Mouse (Mus musculus) midbrain, embryonic 14.5 days (tissue): ENCODE results near the gene Wnt4. TPM values are rescaled to one million over a fixed set of nuclear protein-coding genes. Genes with fewer than 3 reads are reported as not detected.

Experiments used
- ATAC-seq: fragments of 200-750 bp; cut with Nextera tagmentation; 2 replicates; pipeline ENCODE4 v1.8.0; 2017; ENCODE audit warnings: moderate number of reproducible peaks, moderate library complexity; ENCODE audit not compliant: low FRiP score, low TSS enrichment
- DNase-seq: peaks from one replicate; pipeline ENCODE4 v3.0.0-alpha.2; 2015
- H3K27ac ChIP-seq: fragments of 300-500 bp; sonication (generic); replicated peaks from 2 replicates; pipeline ENCODE4 v1.5.1; 2014; ENCODE audit warnings: mild to moderate bottlenecking, low read depth, low read length, moderate library complexity
- H3K27me3 ChIP-seq: fragments of 300-500 bp; sonication (generic); 2 replicates; pipeline ENCODE4 v1.6.1; 2014; ENCODE audit warnings: low read length, control low read depth, mixed read lengths; ENCODE audit not compliant: control insufficient read depth, insufficient read depth
- H3K36me3 ChIP-seq: fragments of 300-500 bp; sonication (generic); 2 replicates; pipeline ENCODE4 v1.6.1; 2014; ENCODE audit warnings: low read length, control low read depth; ENCODE audit not compliant: control insufficient read depth, insufficient read depth
- H3K4me1 ChIP-seq: fragments of 300-500 bp; sonication (generic); 2 replicates; pipeline ENCODE4 v1.6.1; 2014; ENCODE audit warnings: mild to moderate bottlenecking, antibody characterized with exemption, low read length, control low read depth; ENCODE audit not compliant: control insufficient read depth, insufficient read depth
- H3K4me2 ChIP-seq: fragments of 300-500 bp; sonication (generic); 2 replicates; pipeline ENCODE4 v1.6.1; 2014; ENCODE audit warnings: mild to moderate bottlenecking, low read length, moderate library complexity
- H3K4me3 ChIP-seq: fragments of 300-500 bp; sonication (generic); replicated peaks from 2 replicates; pipeline ENCODE4 v1.5.1; 2014; ENCODE audit warnings: low read depth, low read length
- H3K9ac ChIP-seq: fragments of 300-500 bp; sonication (generic); replicated peaks from 2 replicates; pipeline ENCODE4 v1.6.1; 2014; ENCODE audit warnings: mild to moderate bottlenecking, low read length, moderate library complexity
- H3K9me3 ChIP-seq: fragments of 300-500 bp; sonication (generic); 2 replicates; pipeline ENCODE4 v1.6.1; 2016; ENCODE audit warnings: low read length, control low read depth, mixed read lengths; ENCODE audit not compliant: control insufficient read depth
- WGBS: fragments of 180-500 bp; shearing (Covaris S2); extraction: QIAGEN DNeasy Blood & Tissue Kit; methylation state at CpG from one replicate; pipeline ENCODE4 v1.1.7; 2014; 5-methylcytosine and 5-hydroxymethylcytosine counted together
- polyA plus RNA-seq: library from polyadenylated mRNA; unstranded; fragments of >200 nt; fragmentation: Nextera tagmentation; extraction: Ambion mirVana; gene quantifications from 2 replicates; pipeline ENCODE4 v1.2.1, GENCODE M21; 2014

Wnt4 gene
- 0.94 and 1.4 TPM in 2 replicates for polyA plus RNA-seq

GRCm38 (mm10) chr4:137277166-137277513 is at the start of gene Wnt4:
TSS of gene Wnt4 (plus strand) at chr4:137277489.
- H3K9ac ChIP-seq: peak within 1 kb of the TSS; percentile 58
- DNase-seq (peak; percentile 73), ATAC-seq (0 out of 2 replicates have a peak, but pooled peaks have one; percentile 53)
- peaks cover 54% of the 10 kb centered on the region for H3K27me3 ChIP-seq
- peak within 1 kb of the TSS; percentile 87 for H3K4me2 ChIP-seq
- H3K9me3 ChIP-seq: no peaks in the 10 kb centered on the region
- under 1% methylated on average over 37 of the region's 45 CpGs for WGBS
- no peaks in the 10 kb centered on the region for H3K36me3 ChIP-seq
- H3K4me1 ChIP-seq: peaks cover 19% of the 10 kb centered on the region
- H3K4me3 ChIP-seq: peak within 1 kb of the TSS; percentile 44
- H3K27ac ChIP-seq: 0 out of 2 replicates have a peak within 1 kb of the TSS, but pooled peaks have one; percentile 20

- Histone ChIP-seq H3K36me3 (no peaks in the 10 kb centered on the region), H3K4me1 (no peaks in the 10 kb centered on the region), H3K9ac (no peak overlapping the region), H3K9me3 (no peaks in the 10 kb centered on the region), H3K4me2 (no peak overlapping the region), H3K27ac (no peak overlapping the region), H3K4me3 (no peak overlapping the region), H3K27me3 (no peaks in the 10 kb centered on the region)
- DNase-seq (no peak), ATAC-seq (no peak)
- WGBS: 80% methylated on average over 15 of the region's 15 CpGs
These were observed 48.6 kb upstream of the Wnt4 start for GRCm38 (mm10) chr4:137228566-137229115.

GRCm38 (mm10) chr4:137231494-137232470 is 45.5 kb upstream of the Wnt4 start:
- Histone ChIP-seq H3K9me3 (no peaks in the 10 kb centered on the region), H3K27me3 (no peaks in the 10 kb centered on the region), H3K27ac (no peak overlapping the region), H3K9ac (no peak overlapping the region), H3K4me2 (no peak overlapping the region), H3K4me3 (no peak overlapping the region), H3K36me3 (no peaks in the 10 kb centered on the region), H3K4me1 (no peaks in the 10 kb centered on the region)
- WGBS: 81% methylated on average over 16 of the region's 16 CpGs
- ATAC-seq: no peak
- peak; percentile 49 for DNase-seq

- WGBS: 66% methylated on average over 5 of the region's 5 CpGs
- Histone ChIP-seq H3K4me1 (no peaks in the 10 kb centered on the region), H3K36me3 (no peaks in the 10 kb centered on the region), H3K9ac (no peak overlapping the region), H3K4me2 (no peak overlapping the region), H3K27me3 (no peaks in the 10 kb centered on the region), H3K4me3 (no peak overlapping the region), H3K27ac (no peak overlapping the region), H3K9me3 (no peaks in the 10 kb centered on the region)
- ATAC-seq (no peak), DNase-seq (peak; percentile 16)
These were observed 43.7 kb upstream of the Wnt4 start for GRCm38 (mm10) chr4:137233632-137234031.

- 91% methylated on average over 2 of the region's 2 CpGs for WGBS
- no peaks in the 10 kb centered on the region for H3K36me3 ChIP-seq
- no peak overlapping the region for H3K4me2 ChIP-seq
- no peak overlapping the region for H3K4me3 ChIP-seq
- no peaks in the 10 kb centered on the region for H3K4me1 ChIP-seq
- no peaks in the 10 kb centered on the region for H3K9me3 ChIP-seq
- ATAC-seq (no peak), DNase-seq (peak; percentile 9)
- H3K27ac ChIP-seq: no peak overlapping the region
- no peak overlapping the region for H3K9ac ChIP-seq
- no peaks in the 10 kb centered on the region for H3K27me3 ChIP-seq
These were observed 42.8 kb upstream of the Wnt4 start for GRCm38 (mm10) chr4:137234444-137234843.

- ATAC-seq: no peak
- DNase-seq: no peak
- Histone ChIP-seq H3K27ac (no peak overlapping the region), H3K9ac (no peak overlapping the region), H3K27me3 (no peaks in the 10 kb centered on the region), H3K4me2 (no peak overlapping the region), H3K4me3 (no peak overlapping the region), H3K36me3 (no peaks in the 10 kb centered on the region), H3K4me1 (no peaks in the 10 kb centered on the region), H3K9me3 (peaks cover 3% of the 10 kb centered on the region; the same call in 1 of the 2 replicates)
- 53% methylated on average over 9 of the region's 9 CpGs for WGBS
These were observed 41.9 kb upstream of the Wnt4 start for GRCm38 (mm10) chr4:137235368-137235767.

- no peak overlapping the region for H3K27ac ChIP-seq
- DNase-seq (no peak), ATAC-seq (no peak)
- no peak overlapping the region for H3K9ac ChIP-seq
- no peaks in the 10 kb centered on the region for H3K36me3 ChIP-seq
- H3K9me3 ChIP-seq: no peaks in the 10 kb centered on the region; the same call in 1 of the 2 replicates
- 73% methylated on average over 9 of the region's 9 CpGs for WGBS
- H3K4me2 ChIP-seq: no peak overlapping the region
- no peaks in the 10 kb centered on the region for H3K27me3 ChIP-seq
- H3K4me1 ChIP-seq: no peaks in the 10 kb centered on the region
- no peak overlapping the region for H3K4me3 ChIP-seq
These were observed 32.4 kb upstream of the Wnt4 start for GRCm38 (mm10) chr4:137244883-137245282.

- H3K9ac ChIP-seq: no peak overlapping the region
- H3K27me3 ChIP-seq: no peaks in the 10 kb centered on the region
- no peak overlapping the region for H3K27ac ChIP-seq
- H3K36me3 ChIP-seq: no peaks in the 10 kb centered on the region
- peak; percentile 13 for DNase-seq
- no peak overlapping the region for H3K4me3 ChIP-seq
- no peaks in the 10 kb centered on the region for H3K9me3 ChIP-seq
- no peaks in the 10 kb centered on the region for H3K4me1 ChIP-seq
- H3K4me2 ChIP-seq: no peak overlapping the region
- no peak for ATAC-seq
- WGBS: 55% methylated on average over 5 of the region's 5 CpGs
These were observed 27.0 kb upstream of the Wnt4 start for GRCm38 (mm10) chr4:137250333-137250732.
